ENCODE assay signal across 9 mouse cellular contexts in genomic region chr19:5297903-5298800, GRCm38 (mm10). TPM values are rescaled to one million over a fixed set of nuclear protein-coding genes. Genes with fewer than 3 reads are reported as not detected.
DNase-seq lines count a peak whose midpoint lies in the region; ATAC-seq and TF ChIP-seq lines count a peak whose summit lies in the region.
"Had no signal": no experiment of that assay in that cellular context is flagged by ENCODE, and none has a peak within 500 bp of the region (broad histone marks: within the 10 kb centered on the region; RNA-seq: fewer than 3 reads in every experiment).

Gene Gal3st3 (plus strand): TSS chr19:5298331.

- 5% methylated on average over 32 of the region's 32 CpGs for WGBS in midbrain, postnatal 0 days

- H3K27ac ChIP-seq in midbrain, postnatal 0 days (ENCODE audit: low read depth, low read length) = peak within 1 kb of the TSS; percentile 86

- peak within 1 kb of the TSS; percentile 73 for H3K4me2 ChIP-seq in midbrain, postnatal 0 days (ENCODE audit: low read depth, low read length, poor library complexity, severe bottlenecking)

- ATAC-seq in cerebellum, adult (ENCODE audit: insufficient number of reproducible peaks, low FRiP score, low TSS enrichment) = no peak
- peak; percentile 57; the same call in 1 of the 2 replicates for ATAC-seq in midbrain, postnatal 0 days (ENCODE audit: low FRiP score)

- H3K9ac ChIP-seq in midbrain, postnatal 0 days (replicated peaks; ENCODE audit: low read length, poor library complexity, severe bottlenecking) = peak within 1 kb of the TSS; percentile 91

- no peaks in the 10 kb centered on the region; the same call in 1 of the 2 replicates for H3K36me3 ChIP-seq in midbrain, postnatal 0 days (ENCODE audit: insufficient read depth, low read length)

- H3K4me3 ChIP-seq in midbrain, postnatal 0 days (ENCODE audit: low read depth, low read length) = peak within 1 kb of the TSS; percentile 70

- peaks cover 6% of the 10 kb centered on the region for H3K4me1 ChIP-seq in midbrain, postnatal 0 days (ENCODE audit: insufficient read depth, low read length)

- no peaks in the 10 kb centered on the region for H3K27me3 ChIP-seq in midbrain, postnatal 0 days (ENCODE audit: insufficient read depth, low read length)

- no peak for TF ChIP-seq CTCF in midbrain, postnatal 0 days (IDR thresholded peaks at IDR 0.05)

- H3K9me3 ChIP-seq in midbrain, postnatal 0 days (ENCODE audit: low read length) = no peaks in the 10 kb centered on the region

- DNase-seq in cerebellum, adult 11 months = peak; percentile 45
- peak; percentile 56 to 65 for DNase-seq in cerebellum, adult 18-20 months
- peak; percentile 31 for DNase-seq in forelimb bud, embryonic 11.5 days (ENCODE audit: low read depth, low spot score)
- peak; percentile 42 to 55 for DNase-seq in layer of hippocampus, postnatal 25 days (ENCODE audit: extremely low spot score in 1 of 2, low spot score in 1 of 2)
- DNase-seq in midbrain, postnatal 0 days (ENCODE audit: low spot score) = peak; percentile 64
- DNase-seq in adrenal gland, postnatal 14 days = no peak
- no peak for DNase-seq in spleen, postnatal 14 days (ENCODE audit: low spot score in 2 of 2)

RNA-seq across cellular contexts. Expression of gene Gal3st3, which starts in this region (rescaled TPM):
- total RNA-seq in layer of hippocampus, postnatal 25 days (2021) = 100 to 1,000 TPM; 114 to 129 TPM
- total RNA-seq in midbrain, postnatal 0 days (2014; rRNA removed) = 27.4 and 29.2 TPM in 2 replicates
- 40.8 and 41.4 TPM in 2 replicates for polyA plus RNA-seq in midbrain, postnatal 0 days (2015; fragmentation: Nextera tagmentation; extraction: Ambion mirVana)
- total RNA-seq in adrenal gland, postnatal 14 days (2021) = 0.22 and 0.49 TPM in 2 replicates
- total RNA-seq: common myeloid progenitor, adult 5-6 weeks had no signal

Comparison
In these comparisons a context has a peak if more than half of its experiments do, and no peak if none do; other contexts are left out.
1. RNA of gene Gal3st3 (total RNA-seq): 114 to 129 TPM in layer of hippocampus, postnatal 25 days and 27.4 to 29.2 TPM in midbrain, postnatal 0 days; 0.22 to 0.49 TPM in adrenal gland, postnatal 14 days; every median in the first group is over 10 times any median in the second.
2. DNase-seq: peak in cerebellum, adult 11 months (single experiment), cerebellum, adult 18-20 months (2 of 2), forelimb bud, embryonic 11.5 days (single experiment), layer of hippocampus, postnatal 25 days (2 of 2) and midbrain, postnatal 0 days (single experiment); none in adrenal gland, postnatal 14 days (single experiment) and spleen, postnatal 14 days (0 of 2).